Mouse (Mus musculus): Measurements from ENCODE around the gene Erc2.

Erc2 gene

GRCm38 (mm10) chr14:28293921-28294320, 671.7 kb downstream of the Erc2 start:
- no peak for DNase-seq (ENCODE audit: low spot score)

- DNase-seq (ENCODE audit: low spot score): no peak
Measured at GRCm38 (mm10) chr14:28295145-28295544, 672.9 kb downstream of the Erc2 start.

- no peak for DNase-seq (ENCODE audit: low spot score)
Measured at GRCm38 (mm10) chr14:28300095-28300494, 677.9 kb downstream of the Erc2 start.

GRCm38 (mm10) chr14:28301251-28301650, 679.0 kb downstream of the Erc2 start:
- DNase-seq (ENCODE audit: low spot score): no peak

GRCm38 (mm10) chr14:28304131-28304530, 681.9 kb downstream of the Erc2 start:
- no peak for DNase-seq (ENCODE audit: low spot score)

- no peak for DNase-seq (ENCODE audit: low spot score)
Measured at GRCm38 (mm10) chr14:28308661-28309060, 686.4 kb downstream of the Erc2 start.

- DNase-seq (ENCODE audit: low spot score): no peak
Measured at GRCm38 (mm10) chr14:28316851-28317250, 694.6 kb downstream of the Erc2 start.

GRCm38 (mm10) chr14:28321916-28322534, 699.8 kb downstream of the Erc2 start:
- DNase-seq (ENCODE audit: low spot score): no peak

- no peak for DNase-seq (ENCODE audit: low spot score)
Measured at GRCm38 (mm10) chr14:28323243-28323642, 701.0 kb downstream of the Erc2 start.

- DNase-seq (ENCODE audit: low spot score): no peak
Measured at GRCm38 (mm10) chr14:28323727-28324126, 701.5 kb downstream of the Erc2 start.

- no peak for DNase-seq (ENCODE audit: low spot score)
Measured at GRCm38 (mm10) chr14:28326456-28326855, 704.2 kb downstream of the Erc2 start.

- no peak for DNase-seq (ENCODE audit: low spot score)
Measured at GRCm38 (mm10) chr14:28328512-28328911, 706.3 kb downstream of the Erc2 start.

- no peak for DNase-seq (ENCODE audit: low spot score)
Measured at GRCm38 (mm10) chr14:28331108-28331507, 708.9 kb downstream of the Erc2 start.

GRCm38 (mm10) chr14:28332351-28332953, 710.2 kb downstream of the Erc2 start:
- DNase-seq (ENCODE audit: low spot score): no peak

GRCm38 (mm10) chr14:28339146-28339545, 716.9 kb downstream of the Erc2 start:
- DNase-seq (ENCODE audit: low spot score): no peak

- no peak for DNase-seq (ENCODE audit: low spot score)
Measured at GRCm38 (mm10) chr14:28349129-28349528, 726.9 kb downstream of the Erc2 start.

GRCm38 (mm10) chr14:28356031-28356430, 733.8 kb downstream of the Erc2 start:
- DNase-seq (ENCODE audit: low spot score): no peak

GRCm38 (mm10) chr14:28359502-28359901, 737.3 kb downstream of the Erc2 start:
- DNase-seq (ENCODE audit: low spot score): no peak

- no peak for DNase-seq (ENCODE audit: low spot score)
Measured at GRCm38 (mm10) chr14:28359983-28360382, 737.8 kb downstream of the Erc2 start.

- no peak for DNase-seq (ENCODE audit: low spot score)
Measured at GRCm38 (mm10) chr14:28362336-28362735, 740.1 kb downstream of the Erc2 start.

- no peak for DNase-seq (ENCODE audit: low spot score)
Measured at GRCm38 (mm10) chr14:28370713-28371112, 748.5 kb downstream of the Erc2 start.

GRCm38 (mm10) chr14:28371651-28372050, 749.4 kb downstream of the Erc2 start:
- DNase-seq (ENCODE audit: low spot score): no peak

- DNase-seq (ENCODE audit: low spot score): no peak
Measured at GRCm38 (mm10) chr14:28375642-28376091, 753.4 kb downstream of the Erc2 start.

All from c-Kit-positive CD71-positive TER-119-positive erythroid progenitor cells, embryonic 14.5 days (primary cell).